Mouse (Mus musculus) MEL (cell line): Measurements from ENCODE around the gene Rab8b. TPM values are rescaled to one million over a fixed set of nuclear protein-coding genes. Genes with fewer than 3 reads are reported as not detected.

ENCODE experiments used
- DNase-seq: peaks from one replicate; pipeline ENCODE4 v3.0.0; 2011; ENCODE audit warnings: low read depth, low spot score
- H3K27ac ChIP-seq: 2 replicates; pipeline ENCODE4 v1.5.1; 2012; ENCODE audit warnings: low read depth, mild to moderate bottlenecking, control low read depth, low read length, moderate library complexity; ENCODE audit not compliant: control insufficient read depth
- H3K27me3 ChIP-seq, 2 experiments: fragments of 150-350 bp in 1 of 2; sonication (generic) in 1 of 2; 2 replicates each; pipeline ENCODE4 v1.6.1; 2012; ENCODE audit warnings: low read length in 2 of 2, mild to moderate bottlenecking in 2 of 2, improper control_type of control experiment in 1 of 2, moderate library complexity in 1 of 2; ENCODE audit not compliant: insufficient read depth in 2 of 2, control insufficient read depth in 1 of 2
- H3K36me3 ChIP-seq, 2 experiments: 2 replicates each; pipeline ENCODE4 v1.6.1; 2012 to 2014; ENCODE audit warnings: low read length in 2 of 2, improper control_type of control experiment in 1 of 2, inconsistent platforms in 1 of 2, mild to moderate bottlenecking in 1 of 2; ENCODE audit not compliant: insufficient read depth in 2 of 2, control insufficient read depth in 1 of 2
- H3K4me1 ChIP-seq, 2 experiments: fragments of 150-350 bp in 1 of 2; sonication (generic) in 1 of 2; 2 replicates each; pipeline ENCODE4 v1.6.1; 2012; ENCODE audit warnings: low read length in 2 of 2, improper control_type of control experiment in 1 of 2, mild to moderate bottlenecking in 1 of 2; ENCODE audit not compliant: insufficient read depth in 2 of 2, control insufficient read depth in 1 of 2
- H3K4me3 ChIP-seq, 2 experiments: fragments of 150-350 bp in 1 of 2; sonication (generic) in 1 of 2; 2 replicates each; pipeline ENCODE4 v1.5.1; 2012; ENCODE audit warnings: low read depth in 2 of 2, low read length in 2 of 2, mild to moderate bottlenecking in 2 of 2, moderate library complexity in 2 of 2, control low read depth in 1 of 2, improper control_type of control experiment in 1 of 2; ENCODE audit not compliant: control insufficient read depth in 1 of 2, insufficient read depth in 1 of 2
- H3K79me2 ChIP-seq: 2 replicates; pipeline ENCODE4 v1.6.1; 2012; ENCODE audit warnings: mild to moderate bottlenecking, low read length, moderate library complexity; ENCODE audit not compliant: control insufficient read depth, poor library complexity, insufficient read depth
- H3K9ac ChIP-seq: 2 replicates; pipeline ENCODE4 v1.6.1; 2012; ENCODE audit warnings: low read depth, mild to moderate bottlenecking, control low read depth, low read length, moderate library complexity; ENCODE audit not compliant: control insufficient read depth, poor library complexity, severe bottlenecking
- H3K9me3 ChIP-seq: fragments of 150-350 bp; sonication (generic); replicated peaks from 2 replicates; pipeline ENCODE4 v1.6.1; 2012; ENCODE audit warnings: mild to moderate bottlenecking, low read length, improper control_type of control experiment, moderate library complexity; ENCODE audit not compliant: insufficient read depth
- CHD1 ChIP-seq: IDR thresholded peaks from 2 replicates; pipeline ENCODE4 v1.6.1; 2012; ENCODE audit warnings: low read depth, mild to moderate bottlenecking, inconsistent platforms, low read length, improper control_type of control experiment
- CTCF ChIP-seq, 3 experiments: IDR thresholded peaks in 2 of 3; conservative IDR thresholded peaks in 1 of 3; 2 replicates each; pipeline ENCODE4 v1.5.1; 2011 to 2012; ENCODE audit warnings: low read length in 3 of 3, low read depth in 2 of 3, mild to moderate bottlenecking in 2 of 3, improper control_type of control experiment in 1 of 3, inconsistent platforms in 1 of 3, mixed read lengths in 1 of 3, moderate library complexity in 1 of 3; ENCODE audit not compliant: control insufficient read depth in 1 of 3, insufficient read depth in 1 of 3, poor library complexity in 1 of 3, severe bottlenecking in 1 of 3
- E2F4 ChIP-seq: IDR thresholded peaks from 2 replicates; pipeline ENCODE4 v1.6.1; 2011; ENCODE audit warnings: low read depth, low read length, improper control_type of control experiment, borderline replicate concordance
- ELF1 ChIP-seq: IDR thresholded peaks from 2 replicates; pipeline ENCODE4 v1.6.1; 2014; ENCODE audit warnings: low read depth, mild to moderate bottlenecking, inconsistent platforms, low read length, improper control_type of control experiment, moderate library complexity
- GABPA ChIP-seq: IDR thresholded peaks from 2 replicates; pipeline ENCODE4 v1.6.1; 2012; ENCODE audit warnings: low read depth, mild to moderate bottlenecking, inconsistent platforms, low read length, improper control_type of control experiment, moderate library complexity
- GATA1 ChIP-seq: IDR thresholded peaks from 2 replicates; pipeline ENCODE4 v1.6.1; 2011; ENCODE audit warnings: low read depth, low read length, improper control_type of control experiment
- HCFC1 ChIP-seq: IDR thresholded peaks from 2 replicates; pipeline ENCODE4 v1.6.1; 2012; ENCODE audit warnings: low read depth, mild to moderate bottlenecking, inconsistent platforms, low read length, improper control_type of control experiment, moderate library complexity
- KAT2A ChIP-seq: conservative IDR thresholded peaks from 2 replicates; pipeline ENCODE4 v1.6.1; 2012; ENCODE audit warnings: low read depth, low read length, improper control_type of control experiment, inconsistent platforms
- MAFK ChIP-seq: IDR thresholded peaks from 2 replicates; pipeline ENCODE4 v1.6.1; 2011; ENCODE audit warnings: low read depth, mild to moderate bottlenecking, low read length, improper control_type of control experiment, borderline replicate concordance
- MAX ChIP-seq: IDR thresholded peaks from 2 replicates; pipeline ENCODE4 v1.6.1; 2011; ENCODE audit warnings: low read length, improper control_type of control experiment
- MAZ ChIP-seq: IDR thresholded peaks from 2 replicates; pipeline ENCODE4 v1.6.1; 2012; ENCODE audit warnings: low read depth, mild to moderate bottlenecking, inconsistent platforms, low read length, improper control_type of control experiment
- MEF2A ChIP-seq: IDR thresholded peaks from 2 replicates; pipeline ENCODE4 v1.6.1; 2014; ENCODE audit warnings: low read depth, mild to moderate bottlenecking, inconsistent platforms, low read length, improper control_type of control experiment; ENCODE audit not compliant: poor library complexity, insufficient replicate concordance, severe bottlenecking; ENCODE audit errors: extremely low read depth
- MXI1 ChIP-seq: IDR thresholded peaks from 2 replicates; pipeline ENCODE4 v1.6.1; 2011; ENCODE audit warnings: mild to moderate bottlenecking, low read depth, low read length, improper control_type of control experiment
- MYB ChIP-seq: IDR thresholded peaks from 2 replicates; pipeline ENCODE4 v1.6.1; 2011; ENCODE audit warnings: mild to moderate bottlenecking, low read depth, low read length, improper control_type of control experiment
- MYC ChIP-seq: IDR thresholded peaks from 2 replicates; pipeline ENCODE4 v1.6.1; 2011; ENCODE audit warnings: low read depth, mild to moderate bottlenecking, low read length, improper control_type of control experiment, moderate library complexity
- NELFE ChIP-seq: IDR thresholded peaks from 2 replicates; pipeline ENCODE4 v1.6.1; 2011; ENCODE audit warnings: low read depth, low read length, improper control_type of control experiment
- POLR2A ChIP-seq, 2 experiments: IDR thresholded peaks; 2 replicates each; pipeline ENCODE4 v1.6.1; 2011 to 2012; ENCODE audit warnings: low read length in 2 of 2, mild to moderate bottlenecking in 2 of 2, control low read depth in 1 of 2, improper control_type of control experiment in 1 of 2, low read depth in 1 of 2, moderate library complexity in 1 of 2; ENCODE audit not compliant: control insufficient read depth in 1 of 2, insufficient read depth in 1 of 2, poor library complexity in 1 of 2
- POLR2AphosphoS2 ChIP-seq: IDR thresholded peaks from 2 replicates; pipeline ENCODE4 v1.6.1; 2011; ENCODE audit warnings: low read length, improper control_type of control experiment
- POLR2AphosphoS5 ChIP-seq: IDR thresholded peaks from 2 replicates; pipeline ENCODE4 v1.6.1; 2012; ENCODE audit warnings: low read depth, borderline replicate concordance, mild to moderate bottlenecking, inconsistent platforms, low read length, moderate library complexity, mixed read lengths
- SIN3A ChIP-seq: IDR thresholded peaks from 2 replicates; pipeline ENCODE4 v1.6.1; 2012; ENCODE audit warnings: low read length, improper control_type of control experiment, inconsistent platforms
- SMC3 ChIP-seq: IDR thresholded peaks from 2 replicates; pipeline ENCODE4 v1.6.1; 2011; ENCODE audit warnings: low read depth, low read length, improper control_type of control experiment
- UBTF ChIP-seq: IDR thresholded peaks from 2 replicates; pipeline ENCODE4 v1.6.1; 2012; ENCODE audit warnings: low read depth, mild to moderate bottlenecking, inconsistent platforms, low read length, improper control_type of control experiment, moderate library complexity, borderline replicate concordance; ENCODE audit not compliant: insufficient read depth
- USF1 ChIP-seq: IDR thresholded peaks from 2 replicates; pipeline ENCODE4 v1.6.1; 2014; ENCODE audit warnings: low read depth, mild to moderate bottlenecking, inconsistent platforms, low read length, improper control_type of control experiment, moderate library complexity
- USF2 ChIP-seq, 2 experiments: IDR thresholded peaks; 2 replicates each; pipeline ENCODE4 v1.6.1; 2011 to 2012; ENCODE audit warnings: improper control_type of control experiment in 2 of 2, low read length in 2 of 2, borderline replicate concordance in 1 of 2, inconsistent platforms in 1 of 2, low read depth in 1 of 2, mild to moderate bottlenecking in 1 of 2; ENCODE audit not compliant: insufficient read depth in 1 of 2
- ZC3H11A ChIP-seq: IDR thresholded peaks from 2 replicates; pipeline ENCODE4 v1.6.1; 2012; ENCODE audit warnings: low read depth, mild to moderate bottlenecking, inconsistent platforms, low read length, improper control_type of control experiment
- ZKSCAN1 ChIP-seq: IDR thresholded peaks from 2 replicates; pipeline ENCODE4 v1.6.1; 2012; ENCODE audit warnings: low read depth, mild to moderate bottlenecking, inconsistent platforms, low read length, improper control_type of control experiment, moderate library complexity
- ZMIZ1 ChIP-seq: IDR thresholded peaks from 2 replicates; pipeline ENCODE4 v1.6.1; 2012; ENCODE audit warnings: low read depth, mild to moderate bottlenecking, inconsistent platforms, low read length, improper control_type of control experiment, moderate library complexity
- polyA plus RNA-seq, 2 experiments: library from polyadenylated mRNA; stranded (reverse) in 1 of 2; unstranded in 1 of 2; fragments of >175 nt in 1 of 2; fragments of >200 nt in 1 of 2; gene quantifications; 2 replicates each; pipeline versions ENCODE4 v1.2.1 to v1.2.4; 2012; ENCODE audit warnings: low replicate concordance in 2 of 2, low read depth in 1 of 2; ENCODE audit not compliant: insufficient read length in 2 of 2, insufficient read depth in 1 of 2, missing spikeins in 1 of 2
- total RNA-seq: library from RNA; depleted of rRNA; stranded (reverse); fragments of 300-350 nt; gene quantifications from 2 replicates; pipeline ENCODE4 v1.2.3, GENCODE M21; 2012

The Rab8b gene
- total and polyA plus RNA-seq, 3 experiments = 16.1 to 16.4 TPM; not detected in 1

DNA sequence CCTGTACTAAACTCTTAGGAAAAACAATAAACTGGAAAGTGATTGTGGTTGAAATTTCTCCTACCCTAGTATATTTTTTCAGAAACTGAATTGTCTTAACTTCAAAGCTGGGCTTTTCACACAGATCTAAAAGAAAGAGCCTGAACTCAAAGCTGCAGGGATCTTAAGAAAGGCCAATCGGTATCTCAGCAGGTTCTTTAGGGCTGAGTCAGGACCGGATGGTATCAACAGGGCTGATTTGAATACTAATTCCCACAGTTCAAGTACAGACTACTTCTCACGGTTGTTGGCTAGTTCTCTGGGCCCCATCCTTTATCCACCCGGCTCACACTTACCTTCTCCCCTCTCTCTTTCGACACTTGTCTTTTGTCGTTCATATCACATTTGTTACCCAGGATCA is 66.9 kb downstream of the Rab8b start:
- H3K27ac ChIP-seq = no peak overlapping the region
- peaks cover 0 to 1% of the 10 kb centered on the region in 2 experiments; a peak in 2 of 4 replicates for H3K36me3 ChIP-seq
- no peak for DNase-seq
- no peaks in the 10 kb centered on the region for H3K27me3 ChIP-seq
- TF ChIP-seq POLR2A (IDR thresholded peaks at IDR 0.05; ENCODE audit: control insufficient read depth in 1 of 2, insufficient read depth in 1 of 2, low read depth in 1 of 2, low read length in 2 of 2, poor library complexity in 1 of 2) = no peak
- no peak for TF ChIP-seq MYB
- no peak for TF ChIP-seq SIN3A
- TF ChIP-seq CHD1 = no peak
- no peak for TF ChIP-seq HCFC1
- no peak for TF ChIP-seq ZC3H11A
- TF ChIP-seq ELF1 = no peak
- TF ChIP-seq MAX = no peak
- TF ChIP-seq MAZ = no peak
- no peak for TF ChIP-seq CTCF (IDR thresholded peaks at IDR 0.05 in 2 of 3, conservative IDR thresholded peaks at IDR 0.05 in 1 of 3; ENCODE audit: control insufficient read depth in 1 of 3, insufficient read depth in 1 of 3, low read depth in 2 of 3, low read length in 3 of 3, poor library complexity in 1 of 3, severe bottlenecking in 1 of 3)
- TF ChIP-seq MEF2A = no peak
- no peak for TF ChIP-seq POLR2AphosphoS2
- TF ChIP-seq USF2 (IDR thresholded peaks at IDR 0.05; ENCODE audit: borderline replicate concordance in 1 of 2, insufficient read depth in 1 of 2, low read depth in 1 of 2, low read length in 2 of 2) = no peak
- no peak for TF ChIP-seq UBTF
- TF ChIP-seq MAFK = no peak
- no peak overlapping the region for H3K9ac ChIP-seq
- no peaks in the 10 kb centered on the region for H3K9me3 ChIP-seq
- H3K4me3 ChIP-seq = no peak overlapping the region
- no peaks in the 10 kb centered on the region for H3K4me1 ChIP-seq
- H3K79me2 ChIP-seq = no peaks in the 10 kb centered on the region

DNA sequence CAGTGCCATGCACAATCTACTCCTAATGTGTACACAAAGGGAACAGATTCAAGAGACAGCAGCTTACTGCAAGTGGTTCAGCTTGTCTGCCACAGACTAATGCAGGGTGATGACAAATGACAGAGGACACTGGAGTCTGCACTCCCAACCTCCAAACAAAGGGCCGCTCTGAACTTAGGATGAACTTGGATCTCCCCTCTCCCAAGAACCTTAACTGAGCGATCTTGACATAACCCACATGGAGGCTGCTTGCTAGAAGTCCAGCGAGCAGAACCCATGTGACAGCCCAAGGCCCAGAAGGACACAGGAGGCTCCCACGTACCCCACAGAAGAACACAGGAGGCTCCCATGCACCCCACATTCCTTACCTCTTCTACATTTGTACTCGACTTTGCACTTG is 68.5 kb downstream of the Rab8b start:
- H3K4me1 ChIP-seq = no peaks in the 10 kb centered on the region
- peaks cover 0 to 1% of the 10 kb centered on the region in 2 experiments; a peak in 2 of 4 replicates for H3K36me3 ChIP-seq
- no peaks in the 10 kb centered on the region for H3K9me3 ChIP-seq
- H3K27ac ChIP-seq = no peak overlapping the region
- H3K79me2 ChIP-seq = no peaks in the 10 kb centered on the region
- no peak for DNase-seq
- no peaks in the 10 kb centered on the region for H3K27me3 ChIP-seq
- no peak overlapping the region for H3K9ac ChIP-seq
- no peak for TF ChIP-seq MAFK
- no peak for TF ChIP-seq CTCF (IDR thresholded peaks at IDR 0.05 in 2 of 3, conservative IDR thresholded peaks at IDR 0.05 in 1 of 3; ENCODE audit: control insufficient read depth in 1 of 3, insufficient read depth in 1 of 3, low read depth in 2 of 3, low read length in 3 of 3, poor library complexity in 1 of 3, severe bottlenecking in 1 of 3)
- TF ChIP-seq CHD1 = no peak
- TF ChIP-seq USF2 (IDR thresholded peaks at IDR 0.05; ENCODE audit: borderline replicate concordance in 1 of 2, insufficient read depth in 1 of 2, low read depth in 1 of 2, low read length in 2 of 2) = no peak
- no peak for TF ChIP-seq MAZ
- no peak for TF ChIP-seq MXI1
- TF ChIP-seq SMC3 = no peak
- no peak for TF ChIP-seq ZMIZ1
- no peak for TF ChIP-seq MYC
- TF ChIP-seq NELFE = no peak
- no peak for TF ChIP-seq GABPA
- TF ChIP-seq USF1 = no peak
- no peak for TF ChIP-seq E2F4
- TF ChIP-seq MAX = no peak
- TF ChIP-seq ELF1 = no peak
- TF ChIP-seq ZKSCAN1 = no peak
- no peak for TF ChIP-seq GATA1
- no peak for TF ChIP-seq HCFC1
- TF ChIP-seq KAT2A = no peak
- no peak for TF ChIP-seq POLR2AphosphoS5
- TF ChIP-seq, all 39 proteins: peak for 0
- no peak overlapping the region for H3K4me3 ChIP-seq
